Mouse (Mus musculus) heart, embryonic 12.5 days (tissue): Measurements from ENCODE around the gene Hivep2. TPM values are rescaled to one million over a fixed set of nuclear protein-coding genes. Genes with fewer than 3 reads are reported as not detected.
A peak's percentile ranks its signal among the peaks of the same experiment; 100 is the strongest.

ENCODE experiments used
- ATAC-seq: fragments of 200-750 bp; cut with Nextera tagmentation; 2 replicates; pipeline ENCODE4 v1.8.0; 2017; ENCODE audit warnings: moderate TSS enrichment, moderate library complexity; ENCODE audit not compliant: insufficient number of reproducible peaks, low FRiP score
- H3K27ac ChIP-seq: fragments of 300-500 bp; sonication (generic); 2 replicates; pipeline ENCODE4 v1.5.1; 2016; ENCODE audit warnings: mild to moderate bottlenecking, moderate library complexity; ENCODE audit not compliant: poor library complexity, severe bottlenecking
- H3K27me3 ChIP-seq: fragments of 300-500 bp; sonication (generic); replicated peaks from 2 replicates; pipeline ENCODE4 v1.6.1; 2016; ENCODE audit warnings: mild to moderate bottlenecking, moderate library complexity
- H3K36me3 ChIP-seq: fragments of 300-500 bp; sonication (generic); 2 replicates; pipeline ENCODE4 v1.6.1; 2016; ENCODE audit warnings: mild to moderate bottlenecking, moderate library complexity
- H3K4me1 ChIP-seq: fragments of 300-500 bp; sonication (generic); replicated peaks from 2 replicates; pipeline ENCODE4 v1.6.1; 2016; ENCODE audit warnings: mild to moderate bottlenecking
- H3K4me2 ChIP-seq: fragments of 300-500 bp; sonication (generic); 2 replicates; pipeline ENCODE4 v1.6.1; 2016; ENCODE audit warnings: mild to moderate bottlenecking, moderate library complexity
- H3K4me3 ChIP-seq: fragments of 300-500 bp; sonication (generic); 2 replicates; pipeline ENCODE4 v1.5.1; 2016; ENCODE audit warnings: mild to moderate bottlenecking
- H3K9ac ChIP-seq: fragments of 300-500 bp; sonication (generic); 2 replicates; pipeline ENCODE4 v1.6.1; 2016; ENCODE audit warnings: mild to moderate bottlenecking, moderate library complexity
- H3K9me3 ChIP-seq: fragments of 300-500 bp; sonication (generic); replicated peaks from 2 replicates; pipeline ENCODE4 v1.6.1; 2016; ENCODE audit warnings: mild to moderate bottlenecking, moderate library complexity
- WGBS: fragments of 180-500 bp; shearing (Covaris S2); methylation state at CpG from one replicate; pipeline ENCODE4 v1.1.7; 2016; 5-methylcytosine and 5-hydroxymethylcytosine counted together
- polyA plus RNA-seq: library from polyadenylated mRNA; unstranded; fragments of >200 nt; fragmentation: Nextera tagmentation; extraction: Ambion mirVana; gene quantifications from 2 replicates; pipeline ENCODE4 v1.2.1, GENCODE M21; 2016

The Hivep2 gene
- polyA plus RNA-seq, 1 experiment from 2014 or later, result 5.3 TPM

DNA sequence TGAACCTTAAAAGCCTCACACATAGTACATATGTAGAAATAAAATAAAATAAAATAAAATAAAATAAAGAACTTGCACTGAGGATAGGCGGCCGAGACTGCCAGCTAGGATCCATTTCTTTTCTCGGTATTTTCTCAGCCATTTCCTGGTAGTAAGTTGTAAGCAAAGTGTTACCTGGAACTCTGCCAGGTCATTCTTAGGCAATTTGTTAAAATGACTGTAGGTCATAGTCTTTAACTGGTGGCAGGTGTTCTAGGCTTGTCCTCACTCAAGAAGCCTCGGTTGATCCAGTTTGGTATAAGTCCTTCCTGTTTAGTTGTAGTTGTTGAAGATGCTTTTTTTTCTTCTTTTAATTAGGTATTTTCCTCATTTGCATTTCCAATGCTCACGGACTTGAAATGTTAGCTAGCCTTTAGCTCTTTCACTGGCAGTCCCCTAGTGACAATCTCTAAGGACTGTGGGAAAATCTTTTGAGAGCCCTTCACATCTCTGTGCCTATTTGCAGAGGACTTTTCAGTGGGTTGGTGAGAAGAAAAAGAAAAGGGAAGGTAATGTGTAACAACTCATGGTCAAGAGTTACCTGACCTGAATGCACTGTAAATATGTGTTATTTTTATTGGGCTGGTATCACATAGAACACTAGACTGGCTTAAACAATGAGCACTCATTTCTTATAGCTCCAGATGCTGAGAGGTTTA lies 203.1 kb downstream of the Hivep2 start:
- H3K27ac ChIP-seq, result no peak overlapping the region
- 74% methylated on average over 5 of the region's 5 CpGs for WGBS

DNA sequence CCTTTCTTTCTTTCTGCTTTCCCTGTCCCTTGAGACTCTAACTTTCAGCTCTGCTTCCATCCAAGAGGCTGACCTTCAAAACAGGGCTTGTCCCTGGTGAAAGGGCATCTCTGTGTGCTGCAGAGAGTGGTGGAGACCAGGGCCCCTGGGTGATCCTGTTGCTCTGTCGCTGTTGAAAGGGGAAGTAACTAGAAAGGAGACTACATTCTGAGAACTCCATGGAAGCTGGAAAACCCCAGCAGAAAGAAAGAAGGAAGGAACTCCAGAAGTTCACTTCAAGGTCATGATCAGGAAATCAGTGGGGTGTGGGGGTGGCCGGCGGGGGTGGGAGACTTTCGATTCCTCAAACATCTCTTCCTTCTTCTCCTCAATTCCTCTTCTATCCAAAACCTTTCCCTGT lies 208.2 kb downstream of the Hivep2 start:
- no peak for ATAC-seq
- Histone ChIP-seq H3K27ac (no peak overlapping the region), H3K4me1 (peaks cover 5% of the 10 kb centered on the region), H3K9ac (no peak overlapping the region), H3K4me3 (no peak overlapping the region), H3K9me3 (no peaks in the 10 kb centered on the region), H3K27me3 (no peaks in the 10 kb centered on the region), H3K4me2 (no peak overlapping the region), H3K36me3 (no peaks in the 10 kb centered on the region)
- WGBS, result 59% methylated on average over 4 of the region's 4 CpGs

More for the DNA sequence above, 203.1 kb downstream of the Hivep2 start:
- no peak for ATAC-seq
- Histone ChIP-seq H3K4me3 (no peak overlapping the region), H3K4me1 (peaks cover 12% of the 10 kb centered on the region), H3K27me3 (no peaks in the 10 kb centered on the region), H3K4me2 (no peak overlapping the region), H3K9me3 (no peaks in the 10 kb centered on the region), H3K9ac (no peak overlapping the region), H3K36me3 (no peaks in the 10 kb centered on the region)

DNA sequence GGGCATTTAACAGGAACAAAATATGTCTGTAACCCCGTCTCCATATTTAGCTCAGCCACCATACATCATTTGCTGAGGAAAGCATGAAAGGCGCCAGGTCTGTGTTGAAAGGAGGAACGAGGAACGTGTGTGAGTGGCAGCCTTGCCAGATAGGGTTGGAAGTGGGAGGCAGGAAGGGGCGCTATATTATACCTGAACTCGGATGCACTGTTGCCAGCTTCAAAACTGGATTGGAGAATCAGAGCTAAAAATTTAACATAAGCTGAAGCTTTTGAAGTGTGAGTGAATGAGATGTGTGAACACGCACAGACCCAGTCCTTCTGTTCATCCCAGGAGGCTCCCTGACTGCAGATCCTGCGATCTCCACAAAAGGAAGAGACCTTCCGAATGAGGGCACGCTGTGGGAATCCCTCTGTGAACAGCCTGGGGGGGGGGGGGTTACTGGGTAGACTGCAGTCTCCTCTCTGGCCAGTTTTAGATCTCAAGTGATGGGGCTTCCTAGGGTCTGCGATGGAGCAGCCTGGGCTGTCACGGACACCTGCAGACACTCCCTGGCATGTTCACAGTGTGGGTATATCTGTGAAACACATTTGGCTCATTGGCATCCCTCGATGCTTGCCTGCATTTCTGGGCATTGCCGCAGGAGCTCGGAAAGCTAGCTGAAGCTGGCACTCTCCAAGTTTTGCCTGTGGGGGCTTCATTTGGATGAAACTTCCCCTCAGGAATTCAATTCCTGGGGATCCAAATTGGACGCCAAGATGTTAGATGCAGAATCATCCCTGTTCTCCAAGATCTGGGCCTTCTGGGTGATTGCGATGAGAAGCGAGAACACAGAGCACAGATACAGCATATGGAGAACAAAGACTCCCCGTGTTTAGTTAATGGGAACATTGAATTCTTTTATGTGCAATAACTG lies 213.8 kb downstream of the Hivep2 start:
- no peak overlapping the region for H3K4me3 ChIP-seq
- no peaks in the 10 kb centered on the region for H3K27me3 ChIP-seq
- no peak for ATAC-seq
- H3K9me3 ChIP-seq, result no peaks in the 10 kb centered on the region
- H3K9ac ChIP-seq, result no peak overlapping the region
- no peak overlapping the region for H3K27ac ChIP-seq
- H3K36me3 ChIP-seq, result no peaks in the 10 kb centered on the region
- H3K4me1 ChIP-seq, result peaks cover 10% of the 10 kb centered on the region
- WGBS, result 62% methylated on average over 19 of the region's 19 CpGs
- peak overlapping the region; percentile 38 for H3K4me2 ChIP-seq

DNA sequence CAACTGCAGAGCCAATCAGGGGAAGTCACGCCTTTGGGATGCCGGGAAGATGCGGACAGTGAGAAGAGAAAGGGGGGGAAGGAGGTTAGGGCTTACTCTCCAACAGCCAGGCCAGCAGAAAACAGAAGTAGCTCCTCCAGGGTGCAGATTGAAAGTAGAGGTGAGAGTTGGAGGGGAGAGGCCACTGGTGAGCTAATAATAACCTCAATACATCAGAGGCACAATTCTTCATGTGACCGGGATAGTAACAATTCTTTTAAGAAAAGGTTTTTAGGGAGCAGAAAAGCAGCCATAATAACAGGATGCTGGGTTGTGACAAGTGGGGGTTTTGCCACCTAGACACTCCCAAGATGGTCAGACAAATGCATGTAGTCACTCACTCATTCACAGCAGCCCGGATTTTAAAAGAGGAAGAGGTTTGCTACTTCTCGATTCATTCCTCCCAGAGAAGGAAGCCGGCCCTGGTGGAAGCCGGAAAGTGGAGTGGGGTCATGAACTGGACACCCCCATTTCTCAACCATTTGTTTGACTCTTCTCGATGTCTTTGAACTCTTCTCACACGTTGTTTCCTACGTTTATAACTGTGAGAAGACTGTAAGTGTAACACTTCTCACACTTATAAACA lies 220.6 kb downstream of the Hivep2 start:
- Histone ChIP-seq H3K9me3 (no peaks in the 10 kb centered on the region), H3K4me3 (no peak overlapping the region), H3K4me2 (no peak overlapping the region), H3K9ac (no peak overlapping the region), H3K27me3 (no peaks in the 10 kb centered on the region), H3K36me3 (no peaks in the 10 kb centered on the region), H3K4me1 (peaks cover 22% of the 10 kb centered on the region), H3K27ac (no peak overlapping the region; the same call in 1 of the 2 replicates)
- ATAC-seq, result no peak
- WGBS, result 66% methylated on average over 11 of the region's 11 CpGs

DNA sequence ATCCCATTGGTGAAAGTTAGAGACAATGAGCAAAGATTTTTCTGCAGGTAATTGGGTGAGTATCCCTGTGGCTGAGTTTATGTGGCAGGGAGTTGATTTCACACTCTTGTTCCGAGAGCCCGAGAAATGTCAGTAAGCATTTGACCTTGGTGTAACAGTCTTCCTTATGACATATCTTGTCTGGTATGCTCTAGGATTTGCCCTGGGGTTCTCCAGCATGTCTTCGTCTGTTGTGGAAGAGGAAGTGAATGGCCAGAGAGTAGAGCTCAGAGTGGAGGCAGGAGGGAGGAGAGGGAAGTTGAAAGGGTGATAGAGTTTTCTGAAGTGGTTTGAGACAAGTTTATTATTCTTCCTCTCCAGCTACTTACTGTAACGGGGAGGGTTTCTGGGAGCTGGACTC lies 223.2 kb downstream of the Hivep2 start:
- WGBS, result 21% methylated on average over 4 of the region's 4 CpGs
- Histone ChIP-seq H3K4me3 (no peak overlapping the region), H3K9ac (no peak overlapping the region), H3K27me3 (no peaks in the 10 kb centered on the region), H3K4me2 (no peak overlapping the region), H3K27ac (no peak overlapping the region), H3K36me3 (no peaks in the 10 kb centered on the region), H3K4me1 (peaks cover 32% of the 10 kb centered on the region), H3K9me3 (no peaks in the 10 kb centered on the region)
- ATAC-seq, result no peak

DNA sequence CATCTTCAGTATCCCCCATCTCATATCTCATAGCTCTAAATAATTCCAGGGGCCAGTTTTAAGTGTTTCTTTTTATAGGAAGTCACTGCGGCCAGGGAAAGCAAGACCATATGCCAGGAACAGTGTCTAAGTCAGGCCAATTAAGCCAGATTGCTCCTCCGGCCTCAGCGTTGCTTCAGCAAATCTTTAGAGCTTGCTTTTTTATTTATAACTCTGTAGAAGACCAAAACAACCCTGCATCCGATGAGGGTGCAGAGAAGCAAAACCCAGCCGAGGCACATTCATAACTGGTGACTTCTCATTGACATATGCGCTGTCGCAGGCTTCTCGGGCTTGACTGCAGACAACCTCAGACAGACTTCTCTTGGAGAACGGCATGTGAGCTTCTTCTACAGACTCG lies 225.3 kb downstream of the Hivep2 start:
- no peak overlapping the region for H3K27ac ChIP-seq

DNA sequence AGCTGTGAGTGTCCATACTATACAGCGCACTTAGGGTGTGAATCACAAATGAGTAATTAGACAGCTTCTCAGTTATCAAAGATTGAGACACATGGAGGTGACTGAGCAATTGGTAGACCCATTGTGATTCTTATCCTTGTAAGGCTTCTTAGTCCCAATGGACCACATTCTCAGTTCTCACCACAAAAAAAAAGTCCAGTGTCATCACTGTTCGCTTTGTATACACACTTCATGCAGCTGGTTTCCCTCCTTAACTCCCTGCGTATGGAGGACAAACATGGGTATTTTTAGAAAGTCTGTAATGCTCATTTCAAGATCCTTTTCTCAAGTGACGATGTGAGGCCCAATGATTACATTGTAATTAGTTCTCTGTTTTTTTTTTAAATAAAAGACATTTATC lies 226.3 kb downstream of the Hivep2 start:
- Histone ChIP-seq H3K4me3 (no peak overlapping the region), H3K27me3 (no peaks in the 10 kb centered on the region), H3K36me3 (no peaks in the 10 kb centered on the region), H3K4me2 (no peak overlapping the region), H3K27ac (no peak overlapping the region), H3K9ac (no peak overlapping the region), H3K9me3 (no peaks in the 10 kb centered on the region), H3K4me1 (peaks cover 24% of the 10 kb centered on the region)
- no peak for ATAC-seq
- 71% methylated on average over 4 of the region's 4 CpGs for WGBS

More for the DNA sequence above, 225.3 kb downstream of the Hivep2 start:
- no peak overlapping the region; the same call in 1 of the 2 replicates for H3K9ac ChIP-seq
- H3K36me3 ChIP-seq, result no peaks in the 10 kb centered on the region
- H3K4me3 ChIP-seq, result no peak overlapping the region
- H3K4me1 ChIP-seq, result peaks cover 30% of the 10 kb centered on the region
- H3K27me3 ChIP-seq, result no peaks in the 10 kb centered on the region
- H3K4me2 ChIP-seq, result 0 out of 2 replicates have a peak overlapping the region, but pooled peaks have one; percentile 28
- ATAC-seq, result no peak
- WGBS, result 53% methylated on average over 10 of the region's 10 CpGs
- no peaks in the 10 kb centered on the region for H3K9me3 ChIP-seq

DNA sequence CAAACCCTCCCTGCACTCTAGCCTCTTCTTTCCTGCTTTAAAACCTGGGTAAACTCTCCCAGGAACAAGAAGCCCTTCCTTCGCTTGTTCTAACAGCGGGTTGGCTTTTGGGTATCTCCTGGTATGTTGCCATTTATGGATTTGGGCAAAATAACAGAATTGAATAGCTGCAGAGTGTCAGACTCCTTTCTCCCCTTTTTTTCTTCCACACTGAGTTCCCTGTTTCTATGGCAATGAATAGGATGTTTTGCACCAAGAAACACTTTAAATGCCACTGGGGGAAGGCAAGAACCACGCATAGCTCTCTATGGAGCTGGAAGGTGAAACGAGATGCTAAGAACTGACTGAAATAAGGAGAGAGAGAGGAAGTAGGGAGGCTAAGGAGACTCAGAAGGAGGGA lies 227.8 kb downstream of the Hivep2 start:
- ATAC-seq, result no peak
- Histone ChIP-seq H3K4me3 (no peak overlapping the region), H3K9me3 (no peaks in the 10 kb centered on the region), H3K4me2 (no peak overlapping the region), H3K4me1 (peaks cover 22% of the 10 kb centered on the region), H3K27me3 (no peaks in the 10 kb centered on the region), H3K9ac (no peak overlapping the region), H3K27ac (no peak overlapping the region), H3K36me3 (no peaks in the 10 kb centered on the region)
- 74% methylated on average over 4 of the region's 4 CpGs for WGBS

DNA sequence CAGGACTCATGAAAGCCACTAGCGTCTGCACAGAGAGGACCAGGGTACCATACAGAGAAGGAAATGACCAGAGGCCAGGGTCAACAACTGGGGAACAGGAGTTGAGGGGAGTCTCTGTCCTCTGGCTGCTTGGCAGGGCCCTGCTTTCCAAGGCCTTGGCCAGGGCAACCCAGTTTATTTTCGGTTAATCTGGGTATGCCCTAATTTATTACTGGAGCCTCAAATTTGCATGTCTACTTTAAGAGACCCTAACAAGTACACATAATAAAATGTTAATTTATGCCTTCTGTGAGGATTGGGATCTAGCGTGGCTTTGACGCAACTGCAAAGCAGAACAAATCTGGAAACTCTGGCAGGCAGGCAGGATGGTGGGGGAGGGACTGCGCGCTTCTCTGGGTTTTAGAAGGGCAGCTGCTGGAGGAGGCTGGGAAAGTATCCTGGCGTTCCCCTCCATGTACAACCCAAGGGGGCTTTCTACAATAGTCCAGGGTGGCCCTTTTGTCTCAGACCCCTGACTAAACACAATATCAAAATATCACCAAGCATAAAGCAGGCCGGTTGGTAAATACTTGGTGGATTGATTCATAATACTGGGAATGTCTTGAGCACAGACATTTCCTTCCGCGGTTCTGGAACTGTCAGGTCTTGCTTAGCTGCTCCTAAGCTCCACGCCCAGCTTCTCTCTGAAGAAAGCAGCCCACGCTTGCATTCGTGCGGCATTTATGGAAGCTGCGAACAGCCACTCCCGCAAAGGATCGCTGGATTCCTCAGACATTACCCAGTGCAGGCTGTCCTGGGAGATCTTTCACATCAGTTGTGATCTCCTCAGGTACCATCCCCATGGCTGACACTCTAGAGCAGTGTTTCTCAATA lies 230.1 kb downstream of the Hivep2 start:
- Histone ChIP-seq H3K27ac (no peak overlapping the region), H3K36me3 (no peaks in the 10 kb centered on the region), H3K9me3 (no peaks in the 10 kb centered on the region), H3K4me3 (no peak overlapping the region), H3K4me1 (peaks cover 14% of the 10 kb centered on the region), H3K9ac (no peak overlapping the region), H3K4me2 (no peak overlapping the region), H3K27me3 (no peaks in the 10 kb centered on the region)
- ATAC-seq, result no peak
- WGBS, result 78% methylated on average over 17 of the region's 17 CpGs

DNA sequence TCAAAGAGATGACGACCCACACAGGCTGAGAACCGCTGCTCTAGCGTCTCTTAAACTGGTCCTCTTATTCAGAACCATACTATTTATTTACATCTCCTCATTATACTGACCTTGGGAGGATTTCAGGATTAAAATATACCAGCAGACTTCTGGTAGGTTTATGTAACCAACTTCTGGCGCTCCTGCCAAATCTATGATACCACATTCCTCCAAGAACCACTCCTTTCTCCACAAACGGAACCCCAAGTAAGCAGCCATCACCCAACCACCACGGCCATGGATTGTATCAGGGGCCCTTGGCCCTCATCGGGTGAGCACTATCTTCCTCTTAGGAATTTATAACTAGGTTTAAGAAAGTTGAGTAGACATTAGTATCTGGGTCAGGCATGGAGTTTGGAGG lies 230.9 kb downstream of the Hivep2 start:
- H3K9me3 ChIP-seq, result no peaks in the 10 kb centered on the region
- H3K27ac ChIP-seq, result no peak overlapping the region
- peaks cover 9% of the 10 kb centered on the region for H3K4me1 ChIP-seq
- no peaks in the 10 kb centered on the region for H3K27me3 ChIP-seq
- H3K4me3 ChIP-seq, result no peak overlapping the region
- no peak overlapping the region for H3K4me2 ChIP-seq
- H3K36me3 ChIP-seq, result no peaks in the 10 kb centered on the region
- H3K9ac ChIP-seq, result no peak overlapping the region
- 85% methylated on average over 7 of the region's 7 CpGs for WGBS
- ATAC-seq, result no peak
